Mouse (Mus musculus) Patski (cell line): ENCODE results near the gene Tekt4. TPM values are rescaled to one million over a fixed set of nuclear protein-coding genes. Genes with fewer than 3 reads are reported as not detected.

ENCODE experiments used
- ATAC-seq: fragments of 100-300 bp; one replicate; pipeline ENCODE4 v1.8.0; 2021
- CTCF ChIA-PET: fragments of 350-600 bp; sonication (Branson Sonifier 250); formaldehyde crosslinking; loops from one replicate; lab custom pipeline; 2022; ENCODE audit warnings: inconsistent platforms; lab: Charles Lee
- POLR2A ChIA-PET: fragments of 350-600 bp; sonication (Branson Sonifier 250); formaldehyde crosslinking; loops from one replicate; lab custom pipeline; 2022; ENCODE audit warnings: antibody characterized with exemption, inconsistent platforms; lab: Charles Lee
- DNase-seq: peaks from one replicate; pipeline ENCODE4 v3.0.0-alpha.2; 2011; ENCODE audit warnings: low read depth, low spot score
- H3K27me3 ChIP-seq: fragments of 371-371 bp; one replicate; pipeline ENCODE4 v1.5.1; 2021
- CTCF ChIP-seq: fragments of 100-300 bp; IDR thresholded peaks from one replicate; pipeline ENCODE4 v1.5.1; 2021
- in situ Hi-C: fragments of 300-500 bp; cut with MboI; formaldehyde crosslinking; loops from 3 replicates; pipeline ENCODE4 v1.11.1; 2018; ENCODE audit warnings: low pct_unique_long_range_greater_than_20kb, mixed read lengths
- polyA plus RNA-seq: library from polyadenylated mRNA; unstranded; gene quantifications from one replicate; pipeline ENCODE4 v1.2.3, GENCODE M21; 2021

The Tekt4 gene
- polyA plus RNA-seq, 1 experiment from 2014 or later, result not detected

GRCm38 (mm10) chr17:25415421-25415913 is 38.9 kb upstream of the Tekt4 start:
- no peak for ATAC-seq
- no peaks in the 10 kb centered on the region for H3K27me3 ChIP-seq
- in situ Hi-C loops, result no loop called here
- ChIA-PET CTCF (no interaction called here), POLR2A (no interaction called here)
- DNase-seq, result no peak
- TF ChIP-seq CTCF, result no peak

- in situ Hi-C loops, result no loop called here
- CTCF ChIA-PET, result no interaction called here
- no peaks in the 10 kb centered on the region for H3K27me3 ChIP-seq
- no peak for TF ChIP-seq CTCF
- POLR2A ChIA-PET, result no interaction called here
- no peak for DNase-seq
- no peak for ATAC-seq
These were observed 38.2 kb upstream of the Tekt4 start for GRCm38 (mm10) chr17:25416219-25416618.

GRCm38 (mm10) chr17:25417990-25418389 is 36.4 kb upstream of the Tekt4 start:
- in situ Hi-C loops, result no loop called here
- CTCF ChIA-PET, result no interaction called here
- peaks cover 10% of the 10 kb centered on the region for H3K27me3 ChIP-seq
- no peak for TF ChIP-seq CTCF
- no peak for DNase-seq
- POLR2A ChIA-PET, result no interaction called here
- no peak for ATAC-seq

- ATAC-seq (no peak), DNase-seq (no peak)
- in situ Hi-C loops, result no loop called here
- POLR2A ChIA-PET, result no interaction called here
- no peak for TF ChIP-seq CTCF
- CTCF ChIA-PET, result no interaction called here
- peaks cover 16% of the 10 kb centered on the region for H3K27me3 ChIP-seq
These were observed 35.5 kb upstream of the Tekt4 start for GRCm38 (mm10) chr17:25418926-25419325.

GRCm38 (mm10) chr17:25420998-25421397 is 33.4 kb upstream of the Tekt4 start:
- ATAC-seq (no peak), DNase-seq (no peak)
- TF ChIP-seq CTCF, result no peak
- H3K27me3 ChIP-seq, result peaks cover 18% of the 10 kb centered on the region
- in situ Hi-C loops, result no loop called here
- CTCF ChIA-PET, result interaction anchor here (1.3 kb wide), 1 partner anchor 10 kb away, joined by 3 read pairs; no protein-coding TSS in a partner anchor
- POLR2A ChIA-PET, result no interaction called here

GRCm38 (mm10) chr17:25424526-25425080 is 29.8 kb upstream of the Tekt4 start:
- CTCF ChIA-PET, result interaction anchor here (1.0 to 1.4 kb wide), 2 partner anchors 26 to 45 kb away, joined by 3 read pairs; no protein-coding TSS in a partner anchor
- in situ Hi-C loops, result no loop called here
- H3K27me3 ChIP-seq, result peaks cover 31% of the 10 kb centered on the region
- TF ChIP-seq CTCF, result no peak
- ATAC-seq, result no peak
- DNase-seq, result no peak
- POLR2A ChIA-PET, result no interaction called here

- no peak for TF ChIP-seq CTCF
- CTCF ChIA-PET, result no interaction called here
- no peak for DNase-seq
- in situ Hi-C loops, result no loop called here
- no peak for ATAC-seq
- peaks cover 45% of the 10 kb centered on the region for H3K27me3 ChIP-seq
- POLR2A ChIA-PET, result no interaction called here
These were observed 28.4 kb upstream of the Tekt4 start for GRCm38 (mm10) chr17:25425996-25426395.

- ChIA-PET POLR2A (interaction anchor here (0.6 kb wide), 1 partner anchor 23 kb away, joined by 7 read pairs; no protein-coding TSS in a partner anchor), CTCF (no interaction called here)
- TF ChIP-seq CTCF, result no peak
- in situ Hi-C loops, result no loop called here
- DNase-seq (no peak), ATAC-seq (no peak)
- H3K27me3 ChIP-seq, result peaks cover 53% of the 10 kb centered on the region
These were observed 27.0 kb upstream of the Tekt4 start for GRCm38 (mm10) chr17:25427441-25427840.

- in situ Hi-C loops, result no loop called here
- CTCF ChIA-PET, result interaction anchor here (1.1 kb wide), 1 partner anchor 33 kb away, joined by 3 read pairs; no protein-coding TSS in a partner anchor
- DNase-seq (no peak), ATAC-seq (no peak)
- H3K27me3 ChIP-seq, result peaks cover 55% of the 10 kb centered on the region
- POLR2A ChIA-PET, result no interaction called here
- TF ChIP-seq CTCF, result no peak
These were observed 25.2 kb upstream of the Tekt4 start for GRCm38 (mm10) chr17:25429240-25429639.

- ATAC-seq (no peak), DNase-seq (no peak)
- ChIA-PET POLR2A (no interaction called here), CTCF (no interaction called here)
- in situ Hi-C loops, result no loop called here
- TF ChIP-seq CTCF, result no peak
- H3K27me3 ChIP-seq, result peaks cover 62% of the 10 kb centered on the region
These were observed 24.5 kb upstream of the Tekt4 start for GRCm38 (mm10) chr17:25429886-25430285.

- CTCF ChIA-PET, result no interaction called here
- H3K27me3 ChIP-seq, result peaks cover 66% of the 10 kb centered on the region
- in situ Hi-C loops, result no loop called here
- TF ChIP-seq CTCF, result no peak
- DNase-seq, result no peak
- no peak for ATAC-seq
- POLR2A ChIA-PET, result no interaction called here
These were observed 23.9 kb upstream of the Tekt4 start for GRCm38 (mm10) chr17:25430534-25430933.
